Mouse (Mus musculus) retina, postnatal 1 day (tissue): ENCODE results near the gene Gm10184.
"Not testable (repeated sequence)": the region's sequence is repeated elsewhere in the genome, so short reads cannot be mapped to it uniquely, and the experiment has no call there.

Experiments used
- DNase-seq: peaks from one replicate; pipeline ENCODE4 v3.0.0-alpha.2; 2012

Gene Gm10184

DNA sequence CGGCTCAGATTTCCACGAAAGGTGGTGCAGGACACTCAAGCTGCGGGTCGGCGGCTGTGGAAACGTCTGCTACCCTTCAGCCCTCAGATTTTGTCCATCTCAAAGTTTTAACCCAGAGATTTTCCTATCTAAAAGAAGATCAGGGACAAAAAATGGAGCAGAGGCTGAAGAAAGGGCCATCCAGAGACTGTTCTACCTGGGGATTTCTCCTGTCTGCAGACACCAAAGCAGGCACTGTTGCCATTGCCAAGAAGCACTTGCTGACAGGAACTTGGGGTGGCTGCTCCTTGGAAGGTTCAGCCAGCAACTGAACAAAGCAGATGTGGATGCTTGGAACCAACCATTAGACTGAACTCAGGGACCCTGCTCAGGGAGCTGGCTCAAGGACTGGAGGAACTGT is at the start of gene Gm10184:
Gene Gm10184, minus strand, starts transcription at position 101 of the 400 bp plus-strand sequence.
- DNase-seq, result no peak

DNA sequence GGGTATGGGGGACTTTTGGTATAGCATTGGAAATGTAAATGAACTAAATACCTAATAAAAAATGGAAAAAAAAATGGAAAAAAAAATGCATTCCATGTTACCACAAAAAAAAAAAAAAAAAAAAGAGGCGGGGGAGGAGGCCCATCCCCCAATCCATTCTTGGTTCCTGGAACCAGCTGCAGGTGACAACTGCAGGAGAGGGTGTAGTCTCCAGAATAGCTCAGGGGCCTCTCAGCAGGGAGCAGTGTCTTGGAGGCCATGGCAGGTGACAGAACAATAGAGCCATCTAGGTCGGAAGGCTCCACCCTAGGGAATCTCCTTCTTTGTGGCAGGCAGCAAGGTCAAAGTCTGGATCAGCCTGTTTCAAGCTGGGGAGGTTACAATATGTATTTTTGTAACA is 23.7 kb upstream of the Gm10184 start:
- DNase-seq, result peak; percentile 11

DNA sequence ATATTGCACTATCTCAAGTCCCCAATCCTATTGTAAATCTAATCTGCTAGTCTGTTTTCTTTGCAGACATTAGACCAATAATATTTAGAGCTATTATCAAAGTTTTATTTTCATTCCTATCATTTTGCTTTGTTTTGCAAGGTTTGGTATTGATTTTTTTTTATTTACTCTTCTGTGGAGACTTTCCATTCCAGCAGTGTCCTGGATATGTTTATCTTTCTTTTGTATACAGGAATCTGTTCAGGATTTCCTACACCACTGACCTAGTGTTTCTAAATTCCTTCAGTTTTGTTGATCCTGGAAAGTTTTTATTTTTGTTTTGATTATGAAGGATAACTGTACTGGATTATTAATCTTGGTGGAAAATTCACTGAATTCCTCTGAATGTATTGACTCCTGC is 2.6 kb downstream of the Gm10184 start:
- DNase-seq, result no peak

DNA sequence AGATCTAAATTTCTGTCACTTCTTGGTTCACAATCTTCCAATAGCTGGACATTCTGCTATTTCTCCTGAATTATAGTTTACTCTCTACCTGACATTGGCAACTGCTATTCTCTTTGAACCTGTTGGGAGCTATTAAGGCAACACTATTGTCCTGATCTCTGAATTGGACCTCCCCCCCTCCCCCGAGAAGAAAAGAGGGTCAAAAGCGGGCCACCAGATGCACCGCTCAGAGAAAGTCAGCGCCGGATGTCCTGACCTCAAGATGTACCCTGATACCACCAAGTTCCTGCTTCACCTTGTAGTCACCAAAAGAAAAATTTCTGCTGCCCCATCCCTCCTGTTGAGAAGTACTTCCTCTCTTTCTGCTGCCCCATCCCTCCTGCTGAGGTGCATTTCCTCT is 5.5 kb downstream of the Gm10184 start:
- DNase-seq, result not testable (repeated sequence)

DNA sequence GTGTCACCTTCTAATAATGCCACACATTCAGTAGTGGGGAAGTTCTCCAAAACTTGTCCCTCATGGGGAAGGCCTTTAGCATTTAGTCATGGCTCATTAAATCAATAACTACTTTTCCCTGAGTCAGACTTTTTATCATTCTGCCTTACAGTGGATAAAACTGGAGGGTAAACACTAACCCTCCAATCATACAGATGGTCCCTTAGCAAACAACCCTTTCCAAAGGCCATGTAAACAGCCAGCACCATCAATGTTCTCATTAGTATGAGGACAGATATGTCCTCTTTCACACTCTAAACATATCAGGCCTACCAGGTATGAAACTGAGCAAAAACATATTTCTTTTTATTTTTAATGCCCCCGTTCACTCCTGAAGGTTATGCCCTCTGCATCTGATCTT is 7.5 kb downstream of the Gm10184 start:
- no peak for DNase-seq

DNA sequence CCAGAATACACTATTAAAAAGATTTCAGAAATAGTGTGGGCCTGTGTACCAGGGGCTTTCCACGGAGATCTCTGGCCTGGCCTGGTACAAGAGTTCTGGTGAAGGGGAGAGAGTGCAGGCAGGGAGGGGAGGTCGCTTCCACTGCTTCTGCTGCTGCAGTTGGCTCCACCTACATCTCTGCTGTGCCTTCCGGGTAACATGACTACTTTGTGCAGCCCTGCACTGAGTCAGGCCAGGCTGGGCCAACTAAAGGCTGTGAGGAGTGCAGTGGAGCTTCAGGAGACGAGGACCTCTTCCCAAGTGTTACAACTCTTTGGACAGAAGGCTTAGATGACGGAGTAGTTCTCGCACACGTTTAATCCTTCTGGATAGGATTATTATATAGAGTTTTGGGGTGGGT is 9.6 kb downstream of the Gm10184 start:
- no peak for DNase-seq

DNA sequence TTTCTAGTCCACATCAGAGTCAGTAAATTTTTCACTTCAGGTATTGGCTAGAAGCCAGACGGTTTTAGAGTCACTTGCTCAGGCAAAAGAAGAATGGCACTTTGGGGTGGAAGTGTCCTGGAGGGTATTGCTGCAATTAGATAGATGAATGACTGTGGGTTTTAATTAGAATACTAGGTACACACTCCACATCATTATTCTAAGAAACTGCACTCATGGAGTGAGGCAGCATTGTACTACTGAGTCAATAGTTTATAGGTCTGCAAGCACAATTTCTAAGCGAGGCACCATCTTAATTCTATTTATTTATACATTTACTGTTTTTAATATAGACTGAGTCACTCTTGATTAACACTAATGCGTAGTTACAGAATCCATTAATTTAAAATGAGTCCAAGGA is 10.4 kb downstream of the Gm10184 start:
- no peak for DNase-seq

DNA sequence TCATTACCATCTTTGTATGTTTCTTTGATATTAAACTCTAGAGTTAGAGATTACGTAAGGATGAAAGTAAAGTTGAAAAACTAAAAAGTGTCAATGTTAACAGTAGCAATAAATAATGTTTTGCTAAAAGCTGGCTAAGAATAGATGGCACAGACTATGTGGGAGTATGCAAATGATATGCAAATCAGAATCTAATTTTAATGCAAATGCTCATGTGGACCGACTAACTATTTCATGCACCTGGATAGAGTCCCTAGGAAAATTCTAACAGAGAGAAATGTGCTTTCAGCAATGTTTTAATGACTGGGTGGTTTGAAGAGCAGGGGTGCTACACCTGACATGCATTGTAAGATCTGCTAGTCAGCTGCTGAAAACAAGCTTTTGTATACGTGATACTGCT is 45.3 kb downstream of the Gm10184 start:
- DNase-seq, result no peak
